Mouse (Mus musculus) ES-E14 (cell line): ENCODE measurements around the gene Dpy19l2. TPM values are rescaled to one million over a fixed set of nuclear protein-coding genes. Genes with fewer than 3 reads are reported as not detected.
"Not testable (repeated sequence)": the region's sequence is repeated elsewhere in the genome, so short reads cannot be mapped to it uniquely, and the experiment has no call there.

Source experiments
- DNase-seq: peaks from one replicate; pipeline ENCODE4 v3.0.0-alpha.2; 2013; ENCODE audit warnings: low read depth, low spot score
- H3K27ac ChIP-seq: 2 replicates; pipeline ENCODE4 v1.5.1; 2012; ENCODE audit warnings: low read depth, mild to moderate bottlenecking, low read length, moderate library complexity, mixed read lengths; ENCODE audit not compliant: poor library complexity, insufficient read depth, severe bottlenecking
- H3K36me3 ChIP-seq: 2 replicates; pipeline ENCODE4 v1.6.1; 2012; ENCODE audit warnings: mild to moderate bottlenecking, low read length, moderate library complexity, mixed read lengths; ENCODE audit not compliant: control insufficient read depth, poor library complexity, insufficient read depth, severe bottlenecking
- H3K4me1 ChIP-seq, 2 experiments: fragments of 150-350 bp in 1 of 2; sonication (generic) in 1 of 2; 2 replicates each; pipeline ENCODE4 v1.6.1; 2012; ENCODE audit warnings: low read length in 2 of 2, mild to moderate bottlenecking in 1 of 2, mixed read lengths in 1 of 2; ENCODE audit not compliant: control insufficient read depth in 2 of 2, insufficient read depth in 2 of 2, poor library complexity in 1 of 2
- H3K4me3 ChIP-seq, 2 experiments: fragments of 150-350 bp in 1 of 2; sonication (generic) in 1 of 2; 2 replicates each; pipeline ENCODE4 v1.5.1; 2012; ENCODE audit warnings: low read length in 2 of 2, low read depth in 1 of 2, mild to moderate bottlenecking in 1 of 2, mixed read lengths in 1 of 2; ENCODE audit not compliant: insufficient read depth in 1 of 2, poor library complexity in 1 of 2, severe bottlenecking in 1 of 2
- H3K9ac ChIP-seq: 2 replicates; pipeline ENCODE4 v1.6.1; 2012; ENCODE audit warnings: low read depth, mild to moderate bottlenecking, low read length, mixed read lengths; ENCODE audit not compliant: poor library complexity, insufficient read depth, severe bottlenecking
- H3K9me3 ChIP-seq: fragments of 150-350 bp; sonication (generic); 2 replicates; pipeline ENCODE4 v1.6.1; 2012; ENCODE audit warnings: low read depth, mild to moderate bottlenecking, low read length; ENCODE audit not compliant: control insufficient read depth, insufficient read depth
- CHD2 ChIP-seq: IDR thresholded peaks from 2 replicates; pipeline ENCODE4 v1.6.1; 2014; ENCODE audit warnings: mild to moderate bottlenecking, low read depth, low read length, inconsistent platforms
- HCFC1 ChIP-seq: IDR thresholded peaks from 2 replicates; pipeline ENCODE4 v1.6.1; 2012; ENCODE audit warnings: low read length, inconsistent platforms, borderline replicate concordance; ENCODE audit not compliant: insufficient read depth
- MAFK ChIP-seq: IDR thresholded peaks from 2 replicates; pipeline ENCODE4 v1.6.1; 2014; ENCODE audit warnings: mild to moderate bottlenecking, low read depth, low read length, inconsistent platforms; ENCODE audit not compliant: insufficient read depth
- ZC3H11A ChIP-seq: IDR thresholded peaks from 2 replicates; pipeline ENCODE4 v1.6.1; 2012; ENCODE audit warnings: low read depth, mild to moderate bottlenecking, inconsistent platforms, low read length, borderline replicate concordance
- ZNF384 ChIP-seq: IDR thresholded peaks from 2 replicates; pipeline ENCODE4 v1.6.1; 2012; ENCODE audit warnings: low read depth, low read length, inconsistent platforms
- in situ Hi-C, 2 experiments: fragments of 600-800 bp; cut with MboI; formaldehyde crosslinking; loops; one replicate each; pipeline ENCODE4 v1.15.1; 2025; ENCODE audit warnings: low sequenced_read_pairs in 2 of 2, inconsistent platforms in 1 of 2; ENCODE audit not compliant: unreplicated experiment in 2 of 2
- total RNA-seq: library from RNA; depleted of rRNA; stranded (reverse); fragments of 300-350 nt; gene quantifications from 2 replicates; pipeline ENCODE4 v1.2.3, GENCODE M21; 2012; rRNA removed

The Dpy19l2 gene
- total RNA-seq: 0.11 TPM in 1 of 2 replicates, not detected in the other

GRCm38 (mm10) chr9:24695700-24696404 lies at the start of gene Dpy19l2:
TSS of gene Dpy19l2 (minus strand) at chr9:24696293.
- peak within 1 kb of the TSS; percentile 24 to 50 for H3K4me3 ChIP-seq
- H3K36me3 ChIP-seq: no peaks in the 10 kb centered on the region
- 0 out of 2 replicates have a peak within 1 kb of the TSS, but pooled peaks have one; percentile 0 for H3K9ac ChIP-seq
- TF ChIP-seq ZNF384 (no peak), CHD2 (no peak), MAFK (no peak), HCFC1 (no peak), ZC3H11A (no peak)
- DNase-seq: peak; percentile 19
- H3K4me1 ChIP-seq: no peaks in the 10 kb centered on the region
- in situ Hi-C loops: no loop called here
- H3K27ac ChIP-seq: no peak within 1 kb of the TSS
- no peaks in the 10 kb centered on the region for H3K9me3 ChIP-seq

- TF ChIP-seq ZC3H11A (no peak), CHD2 (no peak)
- H3K9me3 ChIP-seq: no peaks in the 10 kb centered on the region
- no peak overlapping the region for H3K27ac ChIP-seq
- H3K36me3 ChIP-seq: no peaks in the 10 kb centered on the region
- no peaks in the 10 kb centered on the region for H3K4me1 ChIP-seq
- H3K9ac ChIP-seq: no peak overlapping the region
- no peak for DNase-seq
- in situ Hi-C loops: no loop called here
- no peak overlapping the region for H3K4me3 ChIP-seq
Measured at GRCm38 (mm10) chr9:24744958-24745357, 48.9 kb upstream of the Dpy19l2 start.

- Histone ChIP-seq H3K4me1 (no peaks in the 10 kb centered on the region), H3K9me3 (no peaks in the 10 kb centered on the region), H3K27ac (no peak overlapping the region), H3K9ac (no peak overlapping the region), H3K4me3 (no peak overlapping the region), H3K36me3 (no peaks in the 10 kb centered on the region)
- no peak for DNase-seq
- in situ Hi-C loops: no loop called here
- TF ChIP-seq ZNF384 (peak; percentile 97), CHD2 (no peak)
Measured at GRCm38 (mm10) chr9:24701246-24701645, 5.2 kb upstream of the Dpy19l2 start.

- TF ChIP-seq ZC3H11A (no peak), ZNF384 (no peak), HCFC1 (no peak), MAFK (no peak)
- H3K27ac ChIP-seq: no peak overlapping the region
- H3K4me1 ChIP-seq: no peaks in the 10 kb centered on the region
- H3K9me3 ChIP-seq: no peaks in the 10 kb centered on the region
- in situ Hi-C loops: no loop called here
- H3K36me3 ChIP-seq: no peaks in the 10 kb centered on the region
- peak overlapping the region; percentile 24 to 50; a peak in 3 of 4 replicates for H3K4me3 ChIP-seq
- peak; percentile 12 for DNase-seq
- no peak overlapping the region for H3K9ac ChIP-seq
Measured at GRCm38 (mm10) chr9:24696405-24696778, 299 bp upstream of the Dpy19l2 start.

GRCm38 (mm10) chr9:24637341-24637740 lies 58.8 kb downstream of the Dpy19l2 start:
- H3K27ac ChIP-seq, H3K36me3 ChIP-seq, H3K4me3 ChIP-seq, H3K4me1 ChIP-seq, H3K9me3 ChIP-seq, DNase-seq, H3K9ac ChIP-seq, in situ Hi-C loops: not testable (repeated sequence)
